Mouse (Mus musculus) lung, postnatal 14 days (tissue): ENCODE measurements around the gene Gucy2c.

Experiments used
- DNase-seq: peaks from one replicate; pipeline ENCODE4 v3.0.0; 2021

Gucy2c gene

GRCm38 (mm10) chr6:136659226-136659625 lies 122.3 kb downstream of the Gucy2c start:
- DNase-seq = no peak

- DNase-seq = no peak
Observed at GRCm38 (mm10) chr6:136658303-136658702, 123.3 kb downstream of the Gucy2c start.

- DNase-seq = no peak
Observed at GRCm38 (mm10) chr6:136655786-136656185, 125.8 kb downstream of the Gucy2c start.

GRCm38 (mm10) chr6:136654470-136654869 lies 127.1 kb downstream of the Gucy2c start:
- no peak for DNase-seq

GRCm38 (mm10) chr6:136653331-136653730 lies 128.2 kb downstream of the Gucy2c start:
- no peak for DNase-seq

GRCm38 (mm10) chr6:136650664-136651063 lies 130.9 kb downstream of the Gucy2c start:
- DNase-seq = no peak

- no peak for DNase-seq
Observed at GRCm38 (mm10) chr6:136647455-136647861, 134.1 kb downstream of the Gucy2c start.
